Mouse (Mus musculus) kidney, embryonic 15.5 days (tissue): ENCODE results near the gene Flot2. TPM values are rescaled to one million over a fixed set of nuclear protein-coding genes. Genes with fewer than 3 reads are reported as not detected.
A peak's percentile ranks its signal among the peaks of the same experiment; 100 is the strongest.
"Not testable (repeated sequence)": the region's sequence is repeated elsewhere in the genome, so short reads cannot be mapped to it uniquely, and the experiment has no call there.

ENCODE experiments used
- ATAC-seq: fragments of 200-750 bp; cut with Nextera tagmentation; replicated peaks from 2 replicates; pipeline ENCODE4 v1.8.0; 2017; ENCODE audit warnings: moderate TSS enrichment; ENCODE audit not compliant: low FRiP score
- H3K27ac ChIP-seq: fragments of 300-500 bp; sonication (generic); 2 replicates; pipeline ENCODE4 v1.5.1; 2015; ENCODE audit warnings: mild to moderate bottlenecking, inconsistent platforms
- H3K27me3 ChIP-seq: fragments of 300-500 bp; sonication (generic); 2 replicates; pipeline ENCODE4 v1.6.1; 2015; ENCODE audit warnings: inconsistent platforms
- H3K36me3 ChIP-seq: fragments of 300-500 bp; sonication (generic); 2 replicates; pipeline ENCODE4 v1.6.1; 2015; ENCODE audit warnings: inconsistent platforms
- H3K4me1 ChIP-seq: fragments of 300-500 bp; sonication (generic); 2 replicates; pipeline ENCODE4 v1.6.1; 2015; ENCODE audit warnings: inconsistent platforms
- H3K4me2 ChIP-seq: fragments of 300-500 bp; sonication (generic); 2 replicates; pipeline ENCODE4 v1.6.1; 2015; ENCODE audit warnings: moderate library complexity, mild to moderate bottlenecking, inconsistent platforms
- H3K4me3 ChIP-seq: fragments of 300-500 bp; sonication (generic); replicated peaks from 2 replicates; pipeline ENCODE4 v1.5.1; 2015; ENCODE audit warnings: mild to moderate bottlenecking, inconsistent platforms
- H3K9ac ChIP-seq: fragments of 300-500 bp; sonication (generic); 2 replicates; pipeline ENCODE4 v1.6.1; 2015; ENCODE audit warnings: mild to moderate bottlenecking, inconsistent platforms
- H3K9me3 ChIP-seq: fragments of 300-500 bp; sonication (generic); replicated peaks from 2 replicates; pipeline ENCODE4 v1.6.1; 2016; ENCODE audit warnings: inconsistent platforms
- WGBS: fragments of 180-500 bp; shearing (Covaris S2); methylation state at CpG from one replicate; pipeline ENCODE4 v1.1.7; 2015; ENCODE audit warnings: mixed read lengths; 5-methylcytosine and 5-hydroxymethylcytosine counted together
- polyA plus RNA-seq: library from polyadenylated mRNA; unstranded; fragments of >200 nt; fragmentation: Nextera tagmentation; extraction: Ambion mirVana; gene quantifications from 2 replicates; pipeline ENCODE4 v1.2.1, GENCODE M21; 2015

The Flot2 gene
- polyA plus RNA-seq, 1 experiment from 2014 or later, result 53.2 TPM

DNA sequence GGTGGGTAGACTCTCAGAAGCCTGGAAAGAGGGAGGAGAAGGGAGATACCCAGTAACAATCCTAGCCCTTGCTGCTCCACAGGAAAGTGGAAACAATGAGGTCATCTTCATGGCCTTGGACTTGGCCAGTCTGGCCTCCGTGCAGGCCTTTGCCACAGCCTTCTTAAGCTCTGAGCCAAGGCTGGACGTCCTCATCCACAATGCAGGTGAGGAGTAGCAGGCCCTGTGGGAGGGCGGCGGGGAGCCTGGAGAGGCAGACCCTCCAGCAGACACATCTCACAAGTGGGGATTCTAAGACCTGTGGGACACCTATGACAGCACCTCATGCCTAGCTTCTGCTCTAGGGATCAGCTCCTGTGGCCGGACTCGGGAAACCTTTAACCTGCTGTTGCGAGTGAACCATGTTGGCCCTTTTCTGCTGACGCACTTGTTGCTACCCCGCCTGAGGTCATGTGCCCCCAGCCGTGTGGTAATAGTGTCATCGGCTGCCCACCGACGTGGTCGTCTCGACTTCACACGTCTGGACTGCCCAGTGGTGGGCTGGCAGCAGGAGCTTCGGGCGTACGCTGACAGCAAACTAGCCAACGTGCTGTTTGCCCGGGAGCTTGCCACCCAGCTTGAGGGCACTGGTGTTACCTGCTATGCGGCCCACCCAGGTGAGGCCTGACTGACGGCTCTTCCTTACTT, 3.7 kb upstream of the Flot2 start:
- Histone ChIP-seq H3K9me3 (no peaks in the 10 kb centered on the region), H3K36me3 (peaks cover 24% of the 10 kb centered on the region), H3K4me1 (peaks cover 56% of the 10 kb centered on the region), H3K27me3 (no peaks in the 10 kb centered on the region), H3K27ac (no peak overlapping the region), H3K4me2 (no peak overlapping the region), H3K4me3 (no peak overlapping the region), H3K9ac (no peak overlapping the region)
- whole genome bisulfite sequencing, result 95% methylated on average over 23 of the region's 23 CpGs
- no peak for ATAC-seq

DNA sequence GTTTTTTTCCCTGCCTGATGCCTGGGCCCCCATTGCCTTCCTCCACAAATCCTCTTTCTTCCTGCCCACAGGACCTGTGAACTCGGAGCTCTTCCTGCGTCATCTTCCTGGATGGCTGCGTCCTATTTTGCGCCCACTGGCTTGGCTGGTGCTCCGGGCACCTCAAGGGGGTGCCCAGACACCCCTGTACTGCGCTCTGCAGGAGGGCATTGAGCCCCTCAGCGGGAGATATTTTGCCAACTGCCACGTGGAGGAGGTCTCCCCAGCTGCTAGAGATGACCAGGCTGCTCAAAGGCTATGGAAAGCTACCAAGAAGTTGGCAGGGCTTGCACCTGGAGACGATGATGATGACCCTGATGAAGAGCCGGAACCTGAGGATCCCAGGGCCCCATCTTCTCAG, 940 bp upstream of the Flot2 start:
- H3K27me3 ChIP-seq, result no peaks in the 10 kb centered on the region
- H3K27ac ChIP-seq, result no peak overlapping the region
- peaks cover 43% of the 10 kb centered on the region for H3K4me1 ChIP-seq
- no peak overlapping the region for H3K4me3 ChIP-seq
- H3K36me3 ChIP-seq, result peaks cover 14% of the 10 kb centered on the region; the same call in 1 of the 2 replicates
- no peak overlapping the region for H3K4me2 ChIP-seq
- H3K9me3 ChIP-seq, result no peaks in the 10 kb centered on the region
- no peak for ATAC-seq
- H3K9ac ChIP-seq, result no peak overlapping the region
- WGBS, result 85% methylated on average over 10 of the region's 10 CpGs

DNA sequence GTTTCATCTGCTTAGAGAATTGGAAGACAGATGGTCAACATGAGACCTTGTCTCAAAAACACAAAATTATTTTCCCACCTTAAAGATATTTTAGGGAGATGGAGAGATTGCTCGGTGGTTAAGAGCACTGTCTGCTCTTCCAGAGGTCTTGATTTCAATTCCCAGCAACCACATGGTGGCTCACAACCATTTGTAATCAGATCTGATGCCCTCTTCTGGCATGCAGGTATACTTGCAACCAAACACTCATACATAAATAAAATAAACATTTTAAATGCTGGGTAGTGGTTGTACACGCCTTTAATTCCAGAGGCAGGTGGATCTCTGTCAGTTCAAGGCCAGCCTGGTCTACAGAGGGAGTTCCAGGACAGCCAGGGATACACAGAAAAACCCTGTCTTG, 3.1 kb downstream of the Flot2 start:
- no peak overlapping the region for H3K4me2 ChIP-seq
- no peaks in the 10 kb centered on the region for H3K9me3 ChIP-seq
- H3K4me1 ChIP-seq, result peaks cover 34% of the 10 kb centered on the region
- no peak overlapping the region for H3K9ac ChIP-seq
- peaks cover 8% of the 10 kb centered on the region for H3K36me3 ChIP-seq
- WGBS, result 71% methylated on average over 2 of the region's 2 CpGs
- no peak overlapping the region for H3K4me3 ChIP-seq
- ATAC-seq, result no peak
- H3K27me3 ChIP-seq, result no peaks in the 10 kb centered on the region
- no peak overlapping the region for H3K27ac ChIP-seq

DNA sequence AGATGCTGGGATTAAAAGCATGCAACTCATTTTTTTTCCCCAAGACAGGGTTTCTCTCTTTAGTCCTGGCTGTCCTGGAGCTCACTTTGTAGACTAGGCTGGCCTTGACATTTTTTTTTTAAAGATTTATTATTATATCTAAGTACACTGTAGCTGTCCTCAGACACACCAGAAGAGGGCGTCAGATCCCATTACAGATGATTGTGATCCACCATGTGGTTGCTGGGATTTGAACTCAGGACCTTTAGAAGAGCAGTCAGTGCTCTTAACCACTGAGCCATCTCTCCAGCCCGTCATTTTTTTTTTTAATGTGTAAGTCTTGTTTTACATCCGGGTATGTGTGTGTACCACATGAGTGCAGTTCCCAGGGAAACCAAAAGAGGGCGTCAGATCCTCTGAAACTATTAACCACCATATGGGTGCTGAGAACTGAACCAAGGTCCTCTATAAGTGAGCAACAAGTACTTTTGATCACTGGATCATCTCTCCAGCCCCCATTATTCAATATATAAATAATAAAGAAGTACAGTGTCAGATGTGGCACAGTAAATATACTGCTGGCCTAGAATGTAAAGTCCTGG, 4.6 kb downstream of the Flot2 start:
- 94% methylated on average over 4 of the region's 4 CpGs for WGBS
- Histone ChIP-seq H3K36me3 (peaks cover 12% of the 10 kb centered on the region), H3K4me1 (peaks cover 24% of the 10 kb centered on the region)
- H3K9me3 ChIP-seq, H3K27me3 ChIP-seq, H3K4me2 ChIP-seq, ATAC-seq, H3K9ac ChIP-seq, H3K27ac ChIP-seq, H3K4me3 ChIP-seq: not testable (repeated sequence)

DNA sequence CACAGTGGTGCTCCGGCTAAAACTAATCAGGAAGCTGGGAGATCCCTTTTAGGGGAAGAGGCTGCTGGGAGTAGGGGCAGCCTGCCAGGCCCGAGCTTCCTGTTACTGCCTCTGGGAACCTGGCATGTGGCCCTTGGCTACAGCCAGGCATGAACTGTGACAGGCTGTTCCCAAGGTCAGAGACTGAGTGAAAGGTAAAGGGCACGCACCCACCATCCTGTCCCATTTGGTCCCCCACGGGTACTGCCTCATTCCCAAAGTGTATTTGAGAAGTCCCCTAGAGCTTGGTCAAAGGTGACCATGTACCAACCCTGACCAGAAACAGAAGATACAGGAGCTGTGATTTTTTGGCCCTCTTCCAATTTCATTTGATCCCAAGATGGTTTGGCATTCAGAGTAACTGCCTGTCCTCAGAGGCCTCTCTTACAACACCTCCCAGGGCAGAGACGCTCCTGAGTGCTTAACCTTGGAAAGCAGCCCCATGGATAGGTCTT, 7.1 kb downstream of the Flot2 start:
- peak overlapping the region; percentile 54 for H3K27ac ChIP-seq
- no peak overlapping the region for H3K4me2 ChIP-seq
- H3K27me3 ChIP-seq, result no peaks in the 10 kb centered on the region
- no peak overlapping the region for H3K4me3 ChIP-seq
- 66% methylated on average over 5 of the region's 5 CpGs for WGBS
- no peak for ATAC-seq
- H3K9ac ChIP-seq, result no peak overlapping the region
- H3K4me1 ChIP-seq, result peaks cover 6% of the 10 kb centered on the region
- no peaks in the 10 kb centered on the region for H3K9me3 ChIP-seq
- H3K36me3 ChIP-seq, result peaks cover 19% of the 10 kb centered on the region

DNA sequence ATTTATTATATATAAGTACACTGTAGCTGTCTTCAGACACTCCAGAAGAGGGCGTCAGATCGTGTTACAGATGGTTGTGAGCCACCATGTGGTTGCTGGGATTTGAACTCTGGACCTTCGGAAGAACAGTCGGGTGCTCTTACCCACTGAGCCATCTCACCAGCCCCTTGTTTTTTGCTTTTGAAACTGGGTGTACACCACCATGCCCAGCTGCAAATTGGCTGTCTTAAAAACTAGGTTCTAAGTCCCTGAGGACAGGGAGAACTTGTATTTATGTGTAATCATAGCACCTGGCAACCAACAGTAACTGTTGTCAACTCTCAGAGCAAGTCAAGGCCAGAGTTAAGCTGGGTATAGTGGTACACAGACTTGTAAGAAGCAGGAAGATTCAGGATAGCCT, 10.9 kb downstream of the Flot2 start:
- not testable (repeated sequence) for H3K4me1 ChIP-seq, H3K4me2 ChIP-seq, H3K27me3 ChIP-seq, H3K27ac ChIP-seq, ATAC-seq, H3K4me3 ChIP-seq, H3K9ac ChIP-seq, H3K9me3 ChIP-seq
- peaks cover 31% of the 10 kb centered on the region for H3K36me3 ChIP-seq
- 97% methylated on average over 4 of the region's 4 CpGs for WGBS

DNA sequence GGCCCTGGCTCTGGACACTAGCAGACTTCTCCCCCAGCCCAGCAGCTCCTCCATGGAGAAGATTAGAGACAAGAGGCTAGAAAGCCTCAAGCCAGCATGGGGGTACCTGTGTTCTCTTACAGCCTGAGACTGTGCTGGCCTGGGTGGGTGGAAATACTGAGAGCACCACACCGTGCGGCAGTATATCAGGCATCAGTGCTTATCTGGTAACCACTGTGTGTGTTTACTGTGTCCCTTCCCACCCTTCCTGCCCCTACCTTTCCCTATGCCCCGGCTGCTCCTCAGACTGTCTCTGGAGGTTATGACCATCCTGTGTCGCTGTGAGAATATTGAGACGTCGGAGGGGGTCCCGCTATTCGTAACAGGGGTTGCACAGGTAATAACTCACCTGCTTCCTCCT, 15.3 kb downstream of the Flot2 start:
- WGBS, result 91% methylated on average over 8 of the region's 8 CpGs
- Histone ChIP-seq H3K4me2 (no peak overlapping the region), H3K9me3 (no peaks in the 10 kb centered on the region), H3K9ac (no peak overlapping the region), H3K27me3 (no peaks in the 10 kb centered on the region), H3K27ac (no peak overlapping the region), H3K4me1 (no peaks in the 10 kb centered on the region), H3K4me3 (no peak overlapping the region), H3K36me3 (peaks cover 66% of the 10 kb centered on the region)
- no peak for ATAC-seq

DNA sequence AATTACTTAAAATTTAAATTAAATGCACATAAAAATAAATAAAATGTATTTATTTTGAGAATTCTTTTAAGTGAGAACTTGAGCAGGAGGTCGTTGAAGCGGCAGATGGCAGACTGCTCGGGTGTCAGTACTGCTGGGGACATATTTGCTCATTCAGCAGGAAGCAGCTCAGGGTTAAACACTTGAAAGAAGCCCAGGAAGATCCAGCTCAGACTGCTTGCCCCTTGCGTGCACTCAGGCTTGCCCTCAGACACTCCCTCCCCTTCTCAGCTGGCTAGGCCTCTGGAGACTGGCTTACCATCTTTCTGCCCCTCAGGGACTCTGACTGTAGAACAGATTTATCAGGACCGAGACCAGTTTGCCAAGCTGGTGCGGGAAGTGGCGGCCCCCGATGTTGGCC, 19.2 kb downstream of the Flot2 start:
- H3K27ac ChIP-seq, result 0 out of 2 replicates have a peak overlapping the region, but pooled peaks have one; percentile 9
- H3K36me3 ChIP-seq, result peaks cover 69% of the 10 kb centered on the region
- 58% methylated on average over 8 of the region's 8 CpGs for WGBS
- no peak overlapping the region for H3K4me2 ChIP-seq
- no peak overlapping the region for H3K9ac ChIP-seq
- no peaks in the 10 kb centered on the region for H3K9me3 ChIP-seq
- no peak overlapping the region for H3K4me3 ChIP-seq
- H3K4me1 ChIP-seq, result no peaks in the 10 kb centered on the region
- no peaks in the 10 kb centered on the region for H3K27me3 ChIP-seq
- ATAC-seq, result no peak

DNA sequence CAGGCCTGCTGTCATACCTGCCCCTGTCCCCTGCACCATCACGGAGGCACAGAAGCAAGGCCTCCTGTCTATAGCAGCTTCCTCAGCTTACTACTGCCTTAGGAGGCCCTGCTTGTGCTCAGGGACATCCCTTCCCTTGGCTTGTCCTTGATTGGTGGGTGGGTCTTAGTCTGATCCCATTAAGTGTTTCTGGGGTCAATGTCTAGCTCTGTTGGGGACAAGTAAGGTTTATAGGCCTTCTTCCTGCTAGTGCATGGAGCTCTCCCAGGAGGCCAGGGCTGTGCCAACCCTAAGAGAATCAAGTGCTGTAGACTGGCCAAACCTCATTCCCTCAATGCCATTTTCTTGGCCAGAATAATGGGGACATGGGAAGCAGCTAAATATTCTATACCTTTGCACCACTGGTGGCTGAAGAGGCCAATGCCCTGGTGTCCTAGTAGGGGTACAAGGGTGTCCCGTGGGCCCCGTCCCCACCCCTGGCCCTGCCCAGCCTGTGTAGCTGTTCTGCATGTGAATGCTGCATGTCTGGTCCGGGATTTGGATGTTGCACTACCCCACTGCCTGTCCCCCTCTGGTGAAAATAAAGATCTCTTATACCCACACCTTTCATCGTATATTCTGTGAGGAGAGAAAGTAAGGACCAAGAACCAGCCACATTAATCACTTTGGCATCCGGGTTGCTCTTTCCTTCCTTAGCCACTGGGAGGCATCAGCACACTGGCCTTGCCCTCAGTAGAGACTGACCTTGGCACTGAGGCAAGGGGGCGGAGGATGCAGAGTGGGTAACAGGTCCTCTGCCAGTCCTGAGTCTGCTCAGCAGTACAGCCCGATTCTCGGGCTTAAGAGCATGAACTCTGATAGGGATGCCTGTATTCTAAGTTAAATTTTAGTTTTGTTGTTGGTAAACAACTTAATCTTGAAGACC, 22.4 kb downstream of the Flot2 start:
- Histone ChIP-seq H3K36me3 (peaks cover 45% of the 10 kb centered on the region), H3K4me2 (no peak overlapping the region), H3K9me3 (no peaks in the 10 kb centered on the region), H3K9ac (no peak overlapping the region), H3K27me3 (no peaks in the 10 kb centered on the region), H3K4me1 (no peaks in the 10 kb centered on the region), H3K27ac (no peak overlapping the region), H3K4me3 (no peak overlapping the region)
- 56% methylated on average over 9 of the region's 9 CpGs for WGBS
- peak; percentile 76 for ATAC-seq

DNA sequence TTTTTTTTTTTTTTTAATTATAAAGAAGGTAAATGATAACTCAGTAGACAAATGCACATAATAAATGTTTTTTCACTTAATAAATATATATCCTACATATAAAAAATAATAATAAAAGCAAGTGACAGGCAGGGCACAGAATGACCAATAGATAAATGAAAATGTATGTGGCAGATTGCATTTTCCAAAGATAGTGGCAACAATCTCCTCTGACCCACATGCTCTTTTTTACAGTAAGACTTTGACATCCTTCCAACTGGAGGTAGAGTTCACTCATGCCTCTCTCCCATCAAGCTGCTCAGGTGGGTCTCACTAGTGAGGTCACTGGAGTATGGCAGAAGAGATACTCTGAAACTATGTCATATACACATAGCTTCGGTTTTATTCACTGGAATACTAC, 24.8 kb downstream of the Flot2 start:
- WGBS, result 79% methylated on average over 1 of the region's 1 CpGs
- no peak for ATAC-seq

DNA sequence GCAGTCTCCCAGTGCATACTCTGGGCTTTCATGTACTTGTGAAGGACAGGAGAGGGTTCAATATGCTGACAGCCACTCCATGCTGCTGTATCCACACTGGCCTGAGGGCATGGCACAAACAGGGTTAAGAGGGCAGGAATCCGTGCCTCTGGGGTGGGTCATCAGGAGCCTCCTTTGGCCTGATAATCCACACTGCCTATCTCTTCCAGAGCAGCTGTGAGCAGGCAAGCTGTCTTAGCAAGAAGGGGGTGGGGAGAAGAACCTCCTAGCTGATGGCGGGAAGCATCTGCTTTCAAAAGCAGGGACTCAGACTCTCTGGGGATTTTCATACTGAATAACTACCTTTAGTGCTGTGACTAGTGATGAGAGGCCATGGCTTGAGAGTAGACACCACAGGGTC, 28.2 kb downstream of the Flot2 start:
- peak; percentile 85; the same call in 1 of the 2 replicates for ATAC-seq
- Histone ChIP-seq H3K9me3 (no peaks in the 10 kb centered on the region), H3K9ac (no peak overlapping the region), H3K4me1 (no peaks in the 10 kb centered on the region), H3K27ac (no peak overlapping the region), H3K36me3 (0 out of 2 replicates have a peak, but pooled peaks cover 2% of the 10 kb centered on the region), H3K4me3 (no peak overlapping the region), H3K4me2 (no peak overlapping the region), H3K27me3 (no peaks in the 10 kb centered on the region)
- WGBS, result 46% methylated on average over 2 of the region's 2 CpGs

More for the DNA sequence above, 24.8 kb downstream of the Flot2 start:
- Histone ChIP-seq H3K4me2 (no peak overlapping the region), H3K9me3 (no peaks in the 10 kb centered on the region), H3K27ac (no peak overlapping the region), H3K4me3 (no peak overlapping the region), H3K27me3 (no peaks in the 10 kb centered on the region), H3K4me1 (no peaks in the 10 kb centered on the region), H3K9ac (no peak overlapping the region), H3K36me3 (peaks cover 26% of the 10 kb centered on the region)

DNA sequence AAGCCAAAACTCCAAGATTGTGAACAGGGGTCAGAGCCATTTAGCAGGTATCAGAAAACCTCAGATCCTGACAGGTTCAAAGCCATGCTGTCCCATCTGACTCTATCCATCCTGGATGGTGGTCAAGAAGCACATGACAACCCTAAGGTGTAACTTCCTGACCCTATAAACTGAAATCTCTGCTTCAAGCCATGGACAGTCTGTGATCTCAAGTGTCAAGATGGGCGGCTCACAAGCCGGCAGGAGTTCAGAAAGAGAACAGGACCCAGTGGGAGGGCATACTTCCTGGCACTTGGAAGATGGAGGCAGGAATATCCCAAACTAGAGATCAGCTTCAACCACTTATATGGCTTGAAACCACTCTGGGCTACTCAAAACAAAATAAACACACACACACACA, 28.9 kb downstream of the Flot2 start:
- H3K27ac ChIP-seq, result no peak overlapping the region
- H3K9ac ChIP-seq, result no peak overlapping the region
- no peaks in the 10 kb centered on the region for H3K4me1 ChIP-seq
- WGBS, result 65% methylated on average over 2 of the region's 2 CpGs
- no peak overlapping the region for H3K4me2 ChIP-seq
- no peak overlapping the region for H3K4me3 ChIP-seq
- no peak for ATAC-seq
- peaks cover under 1% of the 10 kb centered on the region; the same call in 1 of the 2 replicates for H3K36me3 ChIP-seq
- H3K9me3 ChIP-seq, result no peaks in the 10 kb centered on the region
- H3K27me3 ChIP-seq, result no peaks in the 10 kb centered on the region
